Mouse (Mus musculus) megakaryocyte, embryonic 14.5 days (primary cell): ENCODE measurements around the gene Shmt2. TPM values are rescaled to one million over a fixed set of nuclear protein-coding genes. Genes with fewer than 3 reads are reported as not detected.

ENCODE experiments used
- H3K27me3 ChIP-seq: replicated peaks from 2 replicates; pipeline ENCODE3; 2012; ENCODE audit warnings: inconsistent platforms
- H3K36me3 ChIP-seq: replicated peaks from 2 replicates; pipeline ENCODE3; 2012; ENCODE audit warnings: low read length, inconsistent platforms, mixed read lengths
- H3K4me1 ChIP-seq: 2 replicates; pipeline ENCODE4 v1.6.1; 2012; ENCODE audit warnings: inconsistent platforms
- H3K4me3 ChIP-seq: replicated peaks from 2 replicates; pipeline ENCODE3; 2012; ENCODE audit warnings: moderate library complexity, mild to moderate bottlenecking, inconsistent platforms
- H3K9me3 ChIP-seq: 2 replicates; pipeline ENCODE4 v1.6.1; 2012; ENCODE audit warnings: inconsistent platforms
- FLI1 ChIP-seq: IDR thresholded peaks from 2 replicates; pipeline ENCODE4 v1.6.1; 2012; ENCODE audit warnings: low read length, inconsistent platforms, mixed read lengths
- GATA1 ChIP-seq: IDR thresholded peaks from 3 replicates; pipeline ENCODE4 v1.6.1; 2012; ENCODE audit warnings: mixed read lengths, low read length, inconsistent platforms, borderline replicate concordance
- polyA plus RNA-seq: library from polyadenylated mRNA; stranded (reverse); fragments of >175 nt; gene quantifications from 2 replicates; pipeline ENCODE4 v1.2.3, GENCODE M21; 2012; ENCODE audit warnings: low replicate concordance; ENCODE audit not compliant: insufficient read depth

Gene Shmt2
- polyA plus RNA-seq, 1 experiment: 168 TPM

- no peak for TF ChIP-seq GATA1
- TF ChIP-seq FLI1: no peak
- Histone ChIP-seq H3K9me3 (no peaks in the 10 kb centered on the region), H3K4me1 (peaks cover 56% of the 10 kb centered on the region), H3K36me3 (peaks cover 47% of the 10 kb centered on the region), H3K27me3 (peaks cover 25% of the 10 kb centered on the region), H3K4me3 (peak overlapping the region; percentile 7)
Measured at GRCm38 (mm10) chr10:127519903-127520713, 2.1 kb downstream of the Shmt2 start.

- peaks cover 56% of the 10 kb centered on the region for H3K4me1 ChIP-seq
- H3K27me3 ChIP-seq: peaks cover 25% of the 10 kb centered on the region
- no peaks in the 10 kb centered on the region for H3K9me3 ChIP-seq
- no peak overlapping the region for H3K4me3 ChIP-seq
- TF ChIP-seq FLI1 (no peak), GATA1 (no peak)
- H3K36me3 ChIP-seq: peaks cover 47% of the 10 kb centered on the region
Measured at GRCm38 (mm10) chr10:127519041-127519701, 3.1 kb downstream of the Shmt2 start.

- no peak overlapping the region for H3K4me3 ChIP-seq
- peaks cover 67% of the 10 kb centered on the region for H3K4me1 ChIP-seq
- peaks cover 30% of the 10 kb centered on the region for H3K27me3 ChIP-seq
- no peaks in the 10 kb centered on the region for H3K9me3 ChIP-seq
- TF ChIP-seq FLI1: no peak
- no peak for TF ChIP-seq GATA1
- peaks cover 47% of the 10 kb centered on the region for H3K36me3 ChIP-seq
Measured at GRCm38 (mm10) chr10:127517941-127518340, 4.3 kb downstream of the Shmt2 start.

GRCm38 (mm10) chr10:127516576-127517260, 5.5 kb downstream of the Shmt2 start:
- H3K4me1 ChIP-seq: peaks cover 72% of the 10 kb centered on the region
- H3K4me3 ChIP-seq: no peak overlapping the region
- no peaks in the 10 kb centered on the region for H3K9me3 ChIP-seq
- H3K36me3 ChIP-seq: peaks cover 47% of the 10 kb centered on the region
- TF ChIP-seq GATA1 (no peak), FLI1 (no peak)
- H3K27me3 ChIP-seq: peaks cover 41% of the 10 kb centered on the region

- peaks cover 48% of the 10 kb centered on the region for H3K27me3 ChIP-seq
- H3K4me1 ChIP-seq: peaks cover 72% of the 10 kb centered on the region
- H3K36me3 ChIP-seq: peaks cover 47% of the 10 kb centered on the region
- H3K4me3 ChIP-seq: no peak overlapping the region
- H3K9me3 ChIP-seq: no peaks in the 10 kb centered on the region
- TF ChIP-seq FLI1: no peak
- TF ChIP-seq GATA1: no peak
Measured at GRCm38 (mm10) chr10:127515983-127516459, 6.2 kb downstream of the Shmt2 start.

- Histone ChIP-seq H3K9me3 (no peaks in the 10 kb centered on the region), H3K36me3 (peaks cover 42% of the 10 kb centered on the region), H3K4me1 (peaks cover 72% of the 10 kb centered on the region), H3K4me3 (peak overlapping the region; percentile 18), H3K27me3 (peaks cover 53% of the 10 kb centered on the region)
- TF ChIP-seq FLI1 (no peak), GATA1 (no peak)
Measured at GRCm38 (mm10) chr10:127515271-127515982, 6.8 kb downstream of the Shmt2 start.

- Histone ChIP-seq H3K27me3 (peaks cover 60% of the 10 kb centered on the region), H3K36me3 (peaks cover 35% of the 10 kb centered on the region), H3K9me3 (no peaks in the 10 kb centered on the region), H3K4me1 (peaks cover 72% of the 10 kb centered on the region), H3K4me3 (peak within 1 kb of the TSS; percentile 89)
- TF ChIP-seq FLI1 (no peak), GATA1 (no peak)
Measured at GRCm38 (mm10) chr10:127514764-127515163, 7.5 kb downstream of the Shmt2 start, which contains the start of gene Ndufa4l2. Gene Ndufa4l2 (plus strand): TSS chr10:127514967.

- TF ChIP-seq GATA1: no peak
- TF ChIP-seq FLI1: no peak
- peaks cover 66% of the 10 kb centered on the region for H3K27me3 ChIP-seq
- peaks cover 30% of the 10 kb centered on the region for H3K36me3 ChIP-seq
- H3K4me3 ChIP-seq: peak overlapping the region; percentile 89
- H3K9me3 ChIP-seq: no peaks in the 10 kb centered on the region
- peaks cover 72% of the 10 kb centered on the region for H3K4me1 ChIP-seq
Measured at GRCm38 (mm10) chr10:127514111-127514698, 8.0 kb downstream of the Shmt2 start.
